Mouse (Mus musculus) gastrocnemius, postnatal 4 days (tissue): ENCODE measurements at regions not wholly inside any gene's neighbourhood (a gene's known extent, or its start where the extent isn't known, plus 50 kb on each side); places are given as distances from the start of the nearest gene placed in this dataset.
A peak's percentile ranks its signal among the peaks of the same experiment; 100 is the strongest.

ENCODE experiments used
- DNase-seq, 2 experiments: peaks; one replicate each; pipeline ENCODE4 v3.0.0; 2021 to 2022; ENCODE audit warnings: low spot score in 2 of 2, mixed read lengths in 2 of 2

DNA sequence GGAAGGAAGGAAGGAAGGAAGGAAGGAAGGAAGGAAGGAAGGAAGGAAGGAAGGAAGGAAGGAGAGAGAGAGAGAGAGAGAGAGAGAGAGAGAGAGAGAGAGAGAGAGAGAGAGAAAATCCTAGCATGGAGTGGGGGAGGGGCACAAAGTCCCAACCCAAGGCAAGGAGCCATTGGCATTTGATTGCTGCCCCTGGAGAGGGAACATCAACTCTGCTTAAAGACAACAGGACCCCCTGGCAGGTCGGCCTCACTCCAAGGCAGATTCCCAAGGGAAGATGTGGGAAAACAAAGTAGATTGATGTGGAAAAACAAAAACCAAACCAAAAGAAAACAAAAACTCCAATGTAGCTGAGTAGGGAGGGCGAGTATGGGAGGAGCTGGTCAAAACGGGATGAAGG is 49.9 kb upstream of the Fzd10 start:
- DNase-seq = no peak

DNA sequence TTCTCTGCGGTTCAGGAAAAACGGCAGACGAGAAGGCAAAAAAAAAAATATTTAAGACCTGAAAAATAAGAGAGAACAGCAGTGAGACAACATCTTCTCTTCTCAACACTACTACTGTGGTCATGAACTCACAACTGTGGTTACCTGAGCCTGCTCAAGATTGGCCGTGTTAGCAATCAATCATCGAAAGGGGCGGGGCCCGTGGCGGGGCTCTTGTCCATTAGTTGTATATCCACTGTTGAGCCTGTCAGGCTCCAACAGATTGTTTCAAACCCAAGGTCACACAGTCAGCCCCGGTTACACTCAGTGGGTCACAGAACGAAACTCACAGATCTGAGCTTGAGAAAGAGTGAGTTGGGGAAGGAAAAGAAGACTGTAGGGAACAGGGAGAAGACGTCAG is 50.8 kb upstream of the Fzd10 start:
- DNase-seq = no peak

DNA sequence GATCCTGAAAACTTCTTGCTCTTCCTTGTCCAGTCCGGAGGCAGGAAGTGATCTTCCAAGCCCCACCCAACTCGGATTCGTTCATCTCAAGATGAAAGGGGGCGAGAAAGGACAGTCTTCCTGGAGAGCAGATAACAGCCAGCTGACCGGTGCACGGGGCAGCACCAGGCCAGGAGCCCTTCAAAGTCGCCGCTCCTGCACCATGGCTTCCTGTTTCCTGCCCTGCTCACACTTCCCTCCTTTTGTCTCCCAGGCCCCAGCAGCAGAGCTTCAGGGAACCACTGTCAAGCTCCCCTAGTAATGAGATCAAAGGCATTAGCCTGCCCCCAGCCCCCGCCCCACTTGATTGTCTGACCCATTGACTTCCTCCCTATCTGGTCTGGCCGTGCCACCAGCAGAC is 58.6 kb upstream of the Fzd10 start:
- no peak for DNase-seq

DNA sequence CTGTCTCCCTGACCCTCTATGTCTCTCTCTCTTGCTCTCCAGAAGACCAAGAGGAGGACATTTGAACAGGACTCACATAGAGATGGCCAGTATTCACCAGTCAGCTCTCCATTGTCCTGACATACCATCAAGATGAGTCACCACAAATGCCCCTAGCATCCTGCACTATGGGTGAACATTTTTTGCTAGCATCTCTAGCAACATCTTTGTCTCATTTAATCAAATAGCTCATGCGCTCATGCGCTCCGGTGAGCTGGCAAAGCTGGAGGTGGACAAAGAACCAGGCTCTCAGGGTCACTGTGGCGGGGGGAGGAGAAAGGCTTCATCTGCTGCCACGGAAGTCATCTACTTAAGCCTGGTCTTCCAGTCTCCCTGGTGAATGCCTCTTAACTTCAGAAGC is 62.0 kb upstream of the Fzd10 start:
- DNase-seq = no peak

DNA sequence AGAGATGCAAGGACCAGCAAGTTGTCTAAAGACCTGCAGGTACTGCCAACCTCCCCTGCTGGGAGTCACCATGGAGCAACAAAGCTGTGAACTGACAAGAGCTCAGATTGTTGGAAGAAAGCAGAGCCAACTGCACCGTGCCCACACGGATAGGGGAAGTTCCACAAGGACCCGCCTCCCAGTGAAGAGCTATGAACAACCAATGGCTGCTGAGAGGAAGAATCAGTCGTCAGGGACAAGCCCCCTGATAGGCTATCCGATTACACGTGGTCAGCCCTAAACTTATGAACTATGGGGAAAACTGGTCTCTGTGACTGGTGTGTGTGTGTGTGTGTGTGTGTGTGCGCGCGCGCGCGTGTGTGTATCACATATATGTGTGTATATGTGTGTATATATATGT is 63.4 kb upstream of the Fzd10 start:
- no peak for DNase-seq

DNA sequence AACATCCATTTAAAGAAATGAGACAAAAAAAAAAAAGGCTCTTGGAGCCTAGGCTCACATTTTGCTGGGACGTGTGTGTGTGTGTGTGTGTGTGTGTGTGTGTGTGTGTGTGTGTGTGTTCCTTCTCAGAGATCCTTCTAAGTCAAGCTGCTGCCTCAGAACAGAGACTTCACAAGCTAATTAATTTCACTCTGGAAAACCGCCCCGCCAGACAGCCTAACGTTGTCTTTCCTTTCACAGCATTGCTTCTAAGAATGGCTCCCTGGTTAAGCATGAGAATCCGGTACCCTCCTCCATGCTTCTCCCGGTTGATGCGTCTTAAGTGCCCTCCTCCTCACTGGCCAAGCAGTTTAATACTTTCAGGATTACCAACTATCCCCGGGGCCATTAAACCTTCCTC is 64.3 kb upstream of the Fzd10 start:
- no peak for DNase-seq

DNA sequence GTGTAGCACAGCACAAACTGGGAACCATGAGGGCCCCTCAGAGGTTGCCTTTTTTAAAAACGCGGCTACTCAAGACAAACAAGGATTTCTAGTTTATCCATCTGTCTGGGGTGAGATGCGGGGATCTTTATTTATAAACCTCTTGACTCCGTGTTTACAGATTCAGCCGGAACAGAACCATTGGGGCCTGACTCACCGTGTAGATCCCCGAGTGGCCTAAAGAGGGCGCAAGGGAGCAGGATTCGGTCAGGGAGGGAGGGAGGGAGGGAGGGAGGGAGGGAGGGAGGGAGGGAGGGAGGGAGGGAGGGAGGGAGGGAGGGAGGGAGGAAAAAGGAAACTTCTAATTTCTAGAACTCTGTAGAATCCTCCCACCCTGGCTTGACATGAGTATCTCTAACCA is 73.4 kb upstream of the Fzd10 start:
- DNase-seq = no peak

DNA sequence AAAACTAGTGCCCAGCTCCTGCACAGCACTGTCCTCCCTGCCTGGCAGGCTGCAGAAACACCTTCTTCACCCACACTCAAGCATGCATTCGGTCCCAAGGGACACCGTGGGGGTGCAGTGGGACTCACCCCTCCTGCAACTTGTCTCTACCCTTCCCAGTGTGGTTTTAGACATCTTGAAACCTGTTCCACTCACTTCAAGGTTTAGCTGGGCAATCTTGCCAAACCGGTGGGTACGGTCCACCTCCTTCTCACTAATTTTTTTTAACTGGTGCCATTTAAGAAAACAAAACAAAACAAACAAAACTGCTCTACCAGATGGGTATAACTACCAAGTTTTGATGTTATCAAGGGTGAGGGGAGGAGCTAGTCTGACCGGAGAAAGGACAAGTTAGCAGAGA is 74.2 kb upstream of the Fzd10 start:
- DNase-seq = no peak

DNA sequence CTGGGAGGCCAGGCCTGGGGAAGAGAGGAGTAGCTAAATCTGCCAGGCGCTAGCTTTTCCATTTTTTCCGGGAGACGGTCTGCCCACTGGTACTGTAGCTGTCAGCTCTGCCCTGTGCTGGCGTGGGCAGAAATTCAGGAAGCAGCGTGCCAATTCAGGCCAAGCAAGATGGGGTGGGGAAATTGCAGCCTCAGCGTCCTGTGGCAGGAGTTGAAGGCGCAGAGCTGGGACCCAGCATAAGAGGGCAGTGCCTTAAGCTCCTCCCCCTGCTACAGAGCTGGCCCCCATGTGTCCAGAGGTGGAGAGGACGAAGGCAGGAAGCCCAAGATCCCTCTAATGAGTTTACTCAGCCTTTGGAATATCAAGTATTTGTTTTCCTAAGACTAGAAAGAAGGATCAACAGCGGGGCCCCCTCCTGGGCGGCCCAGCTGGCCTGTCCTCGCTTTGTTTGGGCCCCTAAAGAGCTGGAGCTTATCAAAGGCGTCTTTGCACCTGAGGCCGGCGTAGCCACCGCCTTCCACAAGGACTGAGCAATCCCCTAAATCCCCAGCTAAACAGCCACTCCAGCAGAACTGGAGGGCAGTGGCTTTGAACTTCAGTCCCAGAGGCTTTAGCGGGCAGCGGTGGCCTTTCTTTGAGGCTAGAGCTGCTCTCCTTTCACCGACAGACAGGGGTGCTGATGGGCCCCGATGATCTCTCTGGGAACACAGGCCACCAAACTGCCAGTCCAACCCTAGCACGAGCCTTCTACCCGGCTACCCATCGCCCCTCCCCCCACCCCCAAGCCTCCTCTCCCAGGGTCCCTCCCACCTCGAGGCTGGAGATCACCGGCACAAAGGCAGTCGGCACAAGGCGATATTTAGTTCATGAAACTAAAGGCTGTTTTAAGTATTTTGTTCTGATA is 76.0 kb upstream of the Fzd10 start:
- no peak for DNase-seq

DNA sequence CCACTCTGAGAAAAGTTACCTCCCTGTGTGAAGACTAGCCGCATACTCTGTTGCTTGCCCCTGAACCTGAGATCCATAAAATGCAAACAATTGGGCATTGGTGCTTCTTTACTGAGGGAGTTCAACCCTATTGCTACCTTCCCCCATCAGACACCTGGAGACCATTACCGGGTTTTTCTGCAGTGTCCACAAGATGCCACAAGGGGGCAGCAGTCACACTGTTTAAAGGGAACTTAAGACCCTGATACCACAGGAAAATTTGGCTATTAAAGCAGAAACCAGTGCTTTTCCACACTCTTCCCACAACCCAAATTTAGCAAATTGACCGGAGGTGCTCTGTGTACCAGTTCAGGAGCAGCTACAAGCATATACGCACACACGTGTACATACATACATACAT is 78.0 kb upstream of the Fzd10 start:
- no peak for DNase-seq

DNA sequence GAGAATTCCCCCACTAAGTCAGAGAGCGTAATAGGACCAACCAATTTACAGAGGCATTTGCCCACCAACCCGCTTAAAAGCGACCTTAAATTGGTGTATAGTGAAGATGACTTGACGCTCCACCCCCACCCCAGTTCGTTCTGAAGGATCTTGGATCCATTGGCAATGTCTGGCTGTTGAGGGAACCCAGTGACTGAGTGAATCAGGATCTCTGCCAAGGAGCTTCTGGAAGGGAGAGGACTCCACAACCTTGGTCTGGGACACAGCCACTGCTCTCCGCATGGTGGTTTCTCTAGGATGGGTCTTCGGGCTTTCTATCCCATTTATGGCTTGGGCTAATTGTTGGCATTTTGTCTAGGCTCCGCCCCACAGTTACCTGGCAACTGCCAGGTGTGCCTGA is 83.3 kb upstream of the Fzd10 start:
- no peak for DNase-seq

DNA sequence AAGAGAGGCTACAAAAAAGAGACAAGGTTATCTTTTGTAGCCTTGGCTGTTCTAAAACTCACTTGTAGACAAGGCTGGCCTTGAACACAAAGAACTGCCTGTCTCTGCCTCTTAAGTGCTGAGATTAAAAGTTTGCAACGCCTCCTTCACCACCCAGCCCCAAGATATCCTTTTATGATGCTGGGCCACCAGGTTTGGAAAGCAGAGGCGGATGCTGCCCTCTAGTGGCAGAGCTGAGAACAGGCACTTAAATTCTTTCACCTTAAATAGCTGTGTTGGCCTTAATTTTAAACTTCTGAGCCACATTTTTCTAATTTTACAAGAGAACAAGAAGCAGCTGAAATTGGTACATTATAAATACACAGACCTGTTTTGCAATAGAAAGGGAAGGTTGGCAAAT is 82.5 kb upstream of the Tmem132d start:
- DNase-seq = no peak

DNA sequence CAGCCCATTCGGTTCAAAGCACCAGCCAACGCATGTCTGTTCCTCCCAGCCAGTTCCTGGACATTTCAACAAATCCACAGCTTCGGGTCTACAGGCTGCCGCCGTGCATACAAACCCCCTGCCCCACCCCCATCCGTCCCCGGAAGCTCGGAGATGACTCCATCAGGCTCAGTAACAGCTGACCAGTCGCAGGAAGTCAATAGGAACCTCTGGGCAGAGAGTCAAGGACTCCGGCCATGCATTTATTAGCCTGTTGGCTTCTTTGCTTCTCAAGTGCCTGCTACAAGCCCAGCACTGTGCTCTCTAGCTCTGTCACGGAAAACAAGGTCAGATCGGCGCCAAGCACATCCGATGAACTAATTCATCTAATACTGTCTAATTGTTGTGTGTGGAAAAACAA is 80.4 kb upstream of the Tmem132d start:
- DNase-seq = no peak

DNA sequence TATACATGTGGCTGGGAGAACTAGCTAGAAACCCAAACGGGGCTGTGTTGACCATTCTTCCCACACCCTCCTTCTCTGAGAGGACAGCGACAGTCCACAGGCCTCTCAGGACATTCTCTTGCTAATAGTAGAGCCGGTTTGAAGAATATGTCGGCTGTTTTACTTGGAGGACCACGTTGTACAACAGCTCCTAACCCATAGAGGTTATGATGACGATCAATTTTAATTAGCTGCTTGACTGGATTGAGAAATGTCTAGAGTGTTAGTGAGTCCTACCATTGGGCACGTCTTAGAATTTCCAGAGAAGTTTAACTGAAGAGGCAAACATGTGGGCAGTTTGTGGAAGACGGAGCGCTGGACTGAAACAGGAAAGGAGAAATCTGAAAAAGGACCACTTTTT is 79.7 kb upstream of the Tmem132d start:
- no peak for DNase-seq

DNA sequence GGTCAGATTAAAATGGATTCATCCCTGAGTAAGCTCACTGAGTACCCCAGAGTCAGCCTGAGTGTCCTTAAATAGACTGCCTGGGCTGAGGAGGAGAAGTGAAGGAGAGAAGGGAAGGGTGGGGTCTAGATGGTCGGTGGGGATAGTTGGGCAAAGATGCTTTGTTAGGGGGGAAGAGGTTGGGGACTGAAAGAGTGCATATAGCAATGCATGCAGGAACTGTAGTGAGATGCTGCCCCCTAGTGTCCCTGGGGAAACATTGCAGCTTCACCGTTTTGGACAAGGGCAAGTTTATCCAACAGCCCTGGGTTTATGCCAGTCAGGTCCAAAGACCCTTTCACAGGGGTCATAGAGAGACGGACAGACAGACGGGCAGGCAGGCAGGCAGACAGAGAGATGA is 71.6 kb upstream of the Tmem132d start:
- peak in 1 of 2 experiments; percentile 26 for DNase-seq

DNA sequence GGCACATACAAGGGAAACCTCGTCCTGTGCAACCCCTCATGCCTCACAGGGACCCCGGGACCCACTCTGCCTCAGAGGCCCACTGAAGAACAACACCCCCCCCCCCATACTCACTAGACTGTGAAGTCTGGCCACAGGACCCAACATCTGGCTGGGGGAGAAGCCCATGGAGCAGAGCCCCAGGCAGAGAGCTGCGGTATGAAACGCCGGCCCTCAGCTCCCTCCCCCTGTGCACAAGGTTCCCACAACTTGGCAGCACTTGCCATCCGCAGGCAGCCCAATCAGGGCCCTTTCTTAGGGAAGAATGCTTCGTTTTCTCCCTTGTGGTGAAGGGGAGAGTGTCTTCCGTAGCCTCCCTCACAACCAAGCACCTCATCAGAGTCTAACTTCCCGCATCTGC is 66.6 kb upstream of the Tmem132d start:
- DNase-seq = no peak

DNA sequence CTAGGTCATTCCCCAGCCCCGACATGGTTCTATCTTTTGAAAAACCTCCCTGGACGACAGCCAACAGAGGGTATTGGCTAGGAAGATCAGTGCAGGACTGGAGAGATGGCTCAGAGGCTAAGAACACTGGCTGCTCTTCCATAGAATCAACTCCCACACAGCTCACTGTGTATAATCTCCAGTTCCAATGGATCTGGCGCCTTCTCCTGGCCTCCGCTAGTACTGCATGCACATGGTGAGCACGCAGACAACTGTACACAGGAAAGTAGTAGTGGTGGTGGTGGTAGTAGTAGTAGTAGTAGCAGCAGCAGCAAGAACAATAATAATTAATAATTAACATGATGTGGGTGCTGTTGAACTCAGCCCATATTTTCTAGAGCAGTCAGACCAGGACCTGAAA is 66.2 kb upstream of the Tmem132d start:
- no peak for DNase-seq

DNA sequence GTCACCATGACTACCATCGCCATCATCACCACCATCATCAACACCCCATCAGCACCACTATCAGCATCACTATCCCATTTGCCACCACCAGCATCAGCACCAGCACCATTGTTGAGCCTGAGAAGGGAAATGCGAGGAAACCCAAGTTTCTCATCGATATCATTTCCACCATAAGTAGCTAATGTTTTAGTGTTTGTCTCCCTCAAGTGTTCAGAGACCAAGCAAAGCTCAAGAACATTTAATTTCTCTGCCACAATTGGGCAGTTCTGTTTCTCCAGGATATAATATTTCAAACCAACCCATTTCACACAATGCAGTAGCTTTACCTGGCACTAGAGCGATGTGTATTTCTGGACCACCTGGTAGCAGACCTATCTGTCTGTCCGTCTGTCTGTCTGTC is 59.7 kb upstream of the Tmem132d start:
- no peak for DNase-seq

DNA sequence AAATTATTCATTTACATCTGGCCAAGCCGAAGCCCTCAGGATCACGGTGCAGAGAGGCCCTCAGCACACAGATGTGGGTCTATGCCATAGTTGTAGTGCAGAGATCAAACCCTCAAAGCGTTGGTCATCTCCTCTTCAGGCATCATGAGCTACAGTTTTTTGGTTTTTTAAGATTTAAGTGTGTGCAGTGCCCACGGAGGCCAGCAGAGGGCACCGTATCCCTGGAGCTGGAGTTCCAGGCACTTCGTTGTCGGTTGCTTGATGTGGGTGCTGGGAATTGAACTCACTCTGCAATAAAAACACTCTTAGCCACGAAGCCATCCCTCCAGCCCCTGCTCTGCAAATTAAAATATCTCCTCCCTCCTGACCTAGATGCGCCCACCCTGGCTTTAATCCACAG is 58.3 kb upstream of the Tmem132d start:
- no peak for DNase-seq

DNA sequence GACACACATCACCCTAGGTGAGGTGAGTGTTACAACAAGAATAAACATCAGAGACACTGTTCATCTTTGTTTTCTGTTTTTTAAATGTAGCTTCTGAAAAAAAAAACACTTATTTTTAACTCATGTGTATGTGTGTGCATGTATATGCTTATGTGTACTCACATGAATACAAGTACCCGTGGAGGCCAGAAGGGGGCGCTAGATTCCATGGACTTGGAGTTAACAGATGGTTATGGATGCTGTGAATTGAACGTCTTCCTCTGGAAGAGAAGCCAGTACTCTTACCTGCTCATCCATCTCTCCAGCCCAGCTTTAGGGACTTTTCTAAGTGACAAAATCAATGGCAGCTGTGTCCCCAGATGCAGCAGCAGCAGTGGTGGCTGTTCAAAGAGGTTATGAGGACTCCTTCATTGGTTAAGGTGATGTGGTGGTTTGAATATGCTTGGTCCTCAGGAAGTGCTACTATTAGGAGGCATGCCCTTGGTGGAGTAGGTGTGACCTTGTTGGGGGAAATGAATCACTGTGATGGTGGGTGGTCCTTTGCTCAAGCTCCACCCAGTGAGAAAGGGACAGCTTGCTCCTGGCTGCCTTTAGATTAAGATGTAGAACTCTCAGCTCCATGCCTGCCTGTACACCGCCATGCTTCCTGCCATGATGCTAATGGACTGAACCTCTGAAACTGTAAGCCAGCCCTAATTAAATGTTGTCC is 56.1 kb upstream of the Tmem132d start:
- no peak for DNase-seq

DNA sequence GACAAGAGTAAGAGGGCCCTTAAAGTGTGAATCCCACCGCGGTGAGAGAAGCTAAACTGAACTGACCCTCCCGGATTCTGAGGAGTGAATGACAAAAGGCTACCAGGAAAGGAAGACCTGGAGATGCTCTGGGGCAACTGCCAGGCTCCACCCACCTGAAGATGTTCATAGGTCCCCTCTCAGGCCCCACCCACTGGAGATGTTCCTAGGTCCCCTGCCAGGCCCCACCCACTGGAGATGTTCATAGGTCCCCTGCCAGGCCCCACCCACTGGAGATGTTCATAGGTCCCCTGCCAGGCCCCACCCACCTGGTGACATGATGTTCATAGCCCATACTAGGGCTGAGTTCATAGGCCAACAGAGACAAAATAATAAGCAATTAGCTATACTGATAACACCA is 54.5 kb upstream of the Tmem132d start:
- no peak for DNase-seq

DNA sequence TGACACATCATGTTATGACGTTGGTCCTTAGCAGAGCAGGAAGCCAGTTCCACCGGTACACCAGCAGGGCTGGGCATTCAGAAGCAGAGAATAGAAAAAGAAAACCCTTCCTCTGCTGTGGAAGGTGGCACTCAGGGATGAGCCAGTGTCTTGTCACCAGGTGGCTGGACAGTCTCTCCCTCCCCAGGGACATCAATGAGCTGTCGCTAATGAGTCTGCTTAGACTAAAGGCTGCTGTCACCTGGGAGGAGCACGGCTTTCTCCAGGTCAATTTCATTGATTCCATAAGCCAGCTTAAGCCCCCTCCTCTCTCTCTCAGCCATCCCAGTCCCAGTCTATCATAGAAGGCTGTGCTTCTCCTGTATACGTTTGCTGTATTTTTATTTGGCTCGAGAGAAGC is 51.2 kb upstream of the Tmem132d start:
- DNase-seq = no peak

DNA sequence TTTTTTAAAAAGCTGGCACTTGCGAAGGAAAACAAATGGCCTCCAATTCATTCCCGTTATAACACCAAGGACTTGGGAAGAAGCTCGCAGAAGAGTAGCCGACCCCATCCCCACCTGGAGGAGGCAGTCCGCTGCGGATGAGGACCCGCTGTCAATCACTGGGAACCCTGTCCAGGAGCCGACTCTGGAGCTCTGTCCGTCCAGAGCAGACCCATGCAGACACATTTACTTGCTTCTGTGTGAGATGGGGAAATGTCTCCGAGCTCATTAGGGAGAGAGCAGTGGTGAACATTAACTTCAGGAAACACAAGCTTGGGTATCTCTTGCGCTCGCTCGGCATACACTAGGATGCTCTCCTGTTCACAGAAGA is 50.5 kb upstream of the Tmem132d start:
- DNase-seq = no peak
